Mouse (Mus musculus) neural tube, embryonic 14.5 days (tissue): ENCODE data around the gene Olfr211. TPM values are rescaled to one million over a fixed set of nuclear protein-coding genes. Genes with fewer than 3 reads are reported as not detected.
A peak's percentile ranks its signal among the peaks of the same experiment; 100 is the strongest.

Source experiments
- ATAC-seq: fragments of 200-750 bp; cut with Nextera tagmentation; 2 replicates; pipeline ENCODE4 v1.8.0; 2017; ENCODE audit warnings: low read depth, mild to moderate bottlenecking, moderate TSS enrichment, moderate library complexity
- H3K27ac ChIP-seq: fragments of 300-500 bp; sonication (generic); 2 replicates; pipeline ENCODE4 v1.5.1; 2014; ENCODE audit warnings: low read depth, mild to moderate bottlenecking, control low read depth, low read length, moderate library complexity, mixed read lengths
- H3K27me3 ChIP-seq: fragments of 300-500 bp; sonication (generic); 2 replicates; pipeline ENCODE4 v1.6.1; 2014; ENCODE audit warnings: low read length; ENCODE audit not compliant: control insufficient read depth, insufficient read depth
- H3K36me3 ChIP-seq: fragments of 300-500 bp; sonication (generic); 2 replicates; pipeline ENCODE4 v1.6.1; 2014; ENCODE audit warnings: low read length, mixed read lengths; ENCODE audit not compliant: control insufficient read depth, insufficient read depth
- H3K4me1 ChIP-seq: fragments of 300-500 bp; sonication (generic); 2 replicates; pipeline ENCODE4 v1.6.1; 2014; ENCODE audit warnings: low read length; ENCODE audit not compliant: control insufficient read depth, insufficient read depth
- H3K4me2 ChIP-seq: fragments of 300-500 bp; sonication (generic); 2 replicates; pipeline ENCODE4 v1.6.1; 2014; ENCODE audit warnings: mild to moderate bottlenecking, low read depth, low read length, control low read depth
- H3K4me3 ChIP-seq: fragments of 300-500 bp; sonication (generic); 2 replicates; pipeline ENCODE4 v1.5.1; 2014; ENCODE audit warnings: low read depth, low read length, control low read depth, mixed read lengths
- H3K9ac ChIP-seq: fragments of 300-500 bp; sonication (generic); replicated peaks from 2 replicates; pipeline ENCODE4 v1.6.1; 2014; ENCODE audit warnings: low read depth, mild to moderate bottlenecking, control low read depth, low read length, mixed read lengths
- H3K9me3 ChIP-seq: fragments of 300-500 bp; sonication (generic); 2 replicates; pipeline ENCODE4 v1.6.1; 2016; ENCODE audit warnings: low read length; ENCODE audit not compliant: control insufficient read depth
- WGBS: fragments of 180-500 bp; shearing (Covaris S2); extraction: QIAGEN DNeasy Blood & Tissue Kit; methylation state at CpG from one replicate; pipeline ENCODE4 v1.1.7; 2014; 5-methylcytosine and 5-hydroxymethylcytosine counted together
- polyA plus RNA-seq: library from polyadenylated mRNA; unstranded; fragments of >200 nt; fragmentation: Nextera tagmentation; extraction: Ambion mirVana; gene quantifications from 2 replicates; pipeline ENCODE4 v1.2.1, GENCODE M21; 2014

Gene Olfr211
- not detected in 2 replicates for polyA plus RNA-seq

GRCm38 (mm10) chr6:116488791-116489190 is at the start of gene Olfr211:
Gene Olfr211, plus strand, starts transcription at chr6:116489091.
- Histone ChIP-seq H3K4me1 (no peaks in the 10 kb centered on the region), H3K27ac (no peak within 1 kb of the TSS), H3K27me3 (no peaks in the 10 kb centered on the region), H3K9ac (no peak within 1 kb of the TSS), H3K4me2 (no peak within 1 kb of the TSS), H3K4me3 (no peak within 1 kb of the TSS), H3K9me3 (no peaks in the 10 kb centered on the region), H3K36me3 (no peaks in the 10 kb centered on the region)
- no peak for ATAC-seq
- 70% methylated on average over 4 of the region's 4 CpGs for WGBS

GRCm38 (mm10) chr6:116439531-116439930 is 49.4 kb upstream of the Olfr211 start:
- WGBS: 89% methylated on average over 6 of the region's 6 CpGs
- Histone ChIP-seq H3K4me2 (no peak overlapping the region), H3K27ac (no peak overlapping the region), H3K9me3 (no peaks in the 10 kb centered on the region), H3K9ac (no peak overlapping the region), H3K36me3 (no peaks in the 10 kb centered on the region), H3K4me1 (no peaks in the 10 kb centered on the region), H3K27me3 (no peaks in the 10 kb centered on the region), H3K4me3 (no peak overlapping the region)
- ATAC-seq: no peak

- Histone ChIP-seq H3K27me3 (no peaks in the 10 kb centered on the region), H3K4me3 (no peak overlapping the region), H3K9ac (no peak overlapping the region), H3K27ac (no peak overlapping the region), H3K9me3 (no peaks in the 10 kb centered on the region), H3K36me3 (no peaks in the 10 kb centered on the region), H3K4me1 (no peaks in the 10 kb centered on the region), H3K4me2 (no peak overlapping the region)
- WGBS: 67% methylated on average over 4 of the region's 4 CpGs
- no peak for ATAC-seq
Measured at GRCm38 (mm10) chr6:116440447-116440846, 48.4 kb upstream of the Olfr211 start.

GRCm38 (mm10) chr6:116440849-116441248 is 48.0 kb upstream of the Olfr211 start:
- H3K4me2 ChIP-seq: no peak overlapping the region
- no peaks in the 10 kb centered on the region for H3K36me3 ChIP-seq
- no peak for ATAC-seq
- no peaks in the 10 kb centered on the region for H3K27me3 ChIP-seq
- 85% methylated on average over 4 of the region's 4 CpGs for WGBS
- H3K4me3 ChIP-seq: no peak overlapping the region
- no peaks in the 10 kb centered on the region for H3K4me1 ChIP-seq
- H3K9me3 ChIP-seq: no peaks in the 10 kb centered on the region
- no peak overlapping the region for H3K9ac ChIP-seq
- H3K27ac ChIP-seq: no peak overlapping the region

- WGBS: 81% methylated on average over 4 of the region's 4 CpGs
- Histone ChIP-seq H3K4me1 (peaks cover 3% of the 10 kb centered on the region; the same call in 1 of the 2 replicates), H3K4me3 (no peak overlapping the region), H3K36me3 (no peaks in the 10 kb centered on the region), H3K4me2 (no peak overlapping the region), H3K9me3 (no peaks in the 10 kb centered on the region), H3K9ac (no peak overlapping the region), H3K27ac (no peak overlapping the region), H3K27me3 (0 out of 2 replicates have a peak, but pooled peaks cover 4% of the 10 kb centered on the region)
- ATAC-seq: no peak
Measured at GRCm38 (mm10) chr6:116455781-116456180, 33.1 kb upstream of the Olfr211 start.

GRCm38 (mm10) chr6:116456482-116456881 is 32.4 kb upstream of the Olfr211 start:
- no peak overlapping the region for H3K4me3 ChIP-seq
- H3K27ac ChIP-seq: no peak overlapping the region
- H3K36me3 ChIP-seq: no peaks in the 10 kb centered on the region
- no peak overlapping the region for H3K9ac ChIP-seq
- H3K9me3 ChIP-seq: no peaks in the 10 kb centered on the region
- ATAC-seq: no peak
- 92% methylated on average over 1 of the region's 1 CpGs for WGBS
- peaks cover 6% of the 10 kb centered on the region; the same call in 1 of the 2 replicates for H3K4me1 ChIP-seq
- H3K27me3 ChIP-seq: 0 out of 2 replicates have a peak, but pooled peaks cover 4% of the 10 kb centered on the region
- no peak overlapping the region for H3K4me2 ChIP-seq

- no peaks in the 10 kb centered on the region for H3K36me3 ChIP-seq
- H3K4me1 ChIP-seq: peaks cover 6% of the 10 kb centered on the region; the same call in 1 of the 2 replicates
- H3K27me3 ChIP-seq: 0 out of 2 replicates have a peak, but pooled peaks cover 4% of the 10 kb centered on the region
- no peak overlapping the region for H3K27ac ChIP-seq
- no peak overlapping the region for H3K9ac ChIP-seq
- H3K4me3 ChIP-seq: no peak overlapping the region
- no peak for ATAC-seq
- 84% methylated on average over 4 of the region's 4 CpGs for WGBS
- H3K9me3 ChIP-seq: no peaks in the 10 kb centered on the region
- no peak overlapping the region for H3K4me2 ChIP-seq
Measured at GRCm38 (mm10) chr6:116458728-116459127, 30.2 kb upstream of the Olfr211 start.

- 77% methylated on average over 2 of the region's 2 CpGs for WGBS
- Histone ChIP-seq H3K9ac (no peak overlapping the region), H3K27ac (no peak overlapping the region), H3K36me3 (no peaks in the 10 kb centered on the region), H3K4me2 (no peak overlapping the region), H3K27me3 (0 out of 2 replicates have a peak, but pooled peaks cover 4% of the 10 kb centered on the region), H3K9me3 (no peaks in the 10 kb centered on the region), H3K4me3 (no peak overlapping the region), H3K4me1 (peaks cover 6% of the 10 kb centered on the region; the same call in 1 of the 2 replicates)
- ATAC-seq: no peak
Measured at GRCm38 (mm10) chr6:116459232-116459631, 29.7 kb upstream of the Olfr211 start.

GRCm38 (mm10) chr6:116460544-116461283 is 28.2 kb upstream of the Olfr211 start, which contains the start of gene Alox5:
Gene Alox5, minus strand, starts transcription at chr6:116461178.
- ATAC-seq: peak; percentile 68; the same call in 1 of the 2 replicates
- H3K27ac ChIP-seq: no peak within 1 kb of the TSS
- WGBS: 4% methylated on average over 43 of the region's 43 CpGs

More at GRCm38 (mm10) chr6:116460544-116461283, 28.2 kb upstream of the Olfr211 start, which contains the start of gene Alox5:
- no peaks in the 10 kb centered on the region for H3K36me3 ChIP-seq
- peak within 1 kb of the TSS; percentile 56 for H3K4me2 ChIP-seq
- peak within 1 kb of the TSS; percentile 24 for H3K4me3 ChIP-seq
- 0 out of 2 replicates have a peak, but pooled peaks cover 4% of the 10 kb centered on the region for H3K27me3 ChIP-seq
- no peak within 1 kb of the TSS; the same call in 1 of the 2 replicates for H3K9ac ChIP-seq
- no peaks in the 10 kb centered on the region for H3K9me3 ChIP-seq
- H3K4me1 ChIP-seq: peaks cover 6% of the 10 kb centered on the region; the same call in 1 of the 2 replicates
